Mouse (Mus musculus) CH12.LX (cell line): ENCODE measurements around the gene Noxo1.

ENCODE experiments used
- CTCF ChIP-seq, 2 experiments: IDR thresholded peaks in 1 of 2; conservative IDR thresholded peaks in 1 of 2; 2 replicates each; pipeline ENCODE4 v1.5.1; 2011 to 2012; ENCODE audit warnings: low read depth in 2 of 2, low read length in 2 of 2, improper control_type of control experiment in 1 of 2, inconsistent platforms in 1 of 2, mild to moderate bottlenecking in 1 of 2, moderate library complexity in 1 of 2
- MEF2A ChIP-seq: IDR thresholded peaks from 2 replicates; pipeline ENCODE4 v1.6.1; 2014; ENCODE audit warnings: low read depth, mild to moderate bottlenecking, inconsistent platforms, low read length, improper control_type of control experiment, borderline replicate concordance
- NRF1 ChIP-seq: IDR thresholded peaks from 2 replicates; pipeline ENCODE4 v1.6.1; 2014; ENCODE audit warnings: low read depth, mild to moderate bottlenecking, inconsistent platforms, low read length, improper control_type of control experiment, moderate library complexity

- TF ChIP-seq MEF2A (no peak), CTCF (conservative IDR thresholded peaks at IDR 0.05 in 1 of 2, IDR thresholded peaks at IDR 0.05 in 1 of 2; ENCODE audit: low read depth in 2 of 2, low read length in 2 of 2) (no peak), NRF1 (no peak)
Observed at GRCm38 (mm10) chr17:24654969-24655368, 41.1 kb upstream of the Noxo1 start.
